Mouse (Mus musculus): ENCODE results near the gene Cyba. TPM values are rescaled to one million over a fixed set of nuclear protein-coding genes. Genes with fewer than 3 reads are reported as not detected.
A peak's percentile ranks its signal among the peaks of the same experiment; 100 is the strongest.

Gene Cyba
- polyA plus RNA-seq, 1 experiment from 2014 or later = 160 TPM

DNA sequence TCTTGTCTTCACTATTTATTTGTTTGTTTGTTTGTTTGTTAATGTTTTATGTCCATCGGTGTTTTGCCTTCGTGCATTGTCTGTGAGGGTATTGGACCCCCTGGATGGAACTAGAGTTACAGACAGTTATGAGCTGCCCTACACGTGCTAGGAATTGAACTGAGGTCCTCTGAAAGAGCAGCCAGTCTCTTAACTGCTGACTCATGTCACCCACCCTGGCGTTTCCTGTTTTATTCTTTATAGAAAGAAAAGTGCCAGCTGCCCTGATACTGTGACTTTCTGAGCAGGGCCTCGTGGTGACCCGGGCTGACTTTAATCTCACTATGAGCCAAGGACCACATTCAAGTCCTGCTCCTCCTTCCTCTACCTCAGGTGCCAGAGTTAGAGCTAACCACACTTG lies 17.2 kb downstream of the Cyba start:
- H3K27ac ChIP-seq = no peak overlapping the region
- no peak for ATAC-seq

DNA sequence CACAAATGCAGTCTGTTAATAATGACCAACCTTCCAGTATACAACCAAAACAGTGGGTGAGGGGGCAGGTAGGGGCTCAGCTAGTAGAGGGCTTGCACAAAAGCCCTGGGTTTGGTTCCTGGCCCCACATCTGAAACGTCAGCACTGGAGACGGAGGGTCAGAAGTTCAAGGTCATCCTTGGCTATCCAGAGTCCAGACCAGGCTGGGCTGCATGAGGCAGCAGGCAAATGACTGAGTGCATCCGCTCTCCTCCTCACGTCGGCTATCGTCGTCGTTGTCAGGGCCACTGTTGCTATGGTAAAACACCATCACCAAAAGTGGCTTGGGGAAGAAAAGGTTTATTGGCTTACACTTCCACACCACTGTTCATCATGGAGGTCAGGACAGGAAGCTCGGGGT lies 18.4 kb downstream of the Cyba start:
- H3K4me3 ChIP-seq = no peak overlapping the region
- WGBS (ENCODE audit: insufficient replicate concordance) = 81% methylated on average over 9 of the region's 9 CpGs

More for the DNA sequence above, 17.2 kb downstream of the Cyba start:
- H3K27me3 ChIP-seq (replicated peaks) = no peaks in the 10 kb centered on the region
- H3K9me3 ChIP-seq (replicated peaks) = no peaks in the 10 kb centered on the region
- no peak overlapping the region for H3K4me2 ChIP-seq
- WGBS (ENCODE audit: insufficient replicate concordance) = 60% methylated on average over 6 of the region's 6 CpGs
- peaks cover 85% of the 10 kb centered on the region for H3K36me3 ChIP-seq
- H3K9ac ChIP-seq = no peak overlapping the region
- H3K4me3 ChIP-seq = no peak overlapping the region
- H3K4me1 ChIP-seq = 0 out of 2 replicates have a peak, but pooled peaks cover 14% of the 10 kb centered on the region

DNA sequence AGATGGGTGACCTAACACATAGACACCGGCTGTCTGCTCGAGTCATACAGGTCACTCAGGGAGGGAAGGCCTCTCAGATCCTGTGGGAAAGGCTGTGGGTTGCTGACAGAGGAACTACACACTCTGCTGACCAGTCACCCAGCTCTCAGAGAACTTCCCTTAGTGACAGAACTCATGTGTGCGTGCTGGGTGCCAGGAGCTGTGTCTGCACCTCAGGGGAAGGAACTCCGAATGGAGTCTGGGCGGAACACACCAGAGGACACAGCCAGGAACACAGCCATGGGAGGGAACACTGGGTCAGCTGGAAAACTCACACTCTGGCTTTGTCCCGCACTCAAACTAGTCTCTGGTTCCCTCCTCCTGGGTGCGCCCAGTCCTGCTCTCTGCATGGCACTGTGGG lies 25.1 kb downstream of the Cyba start:
- Histone ChIP-seq H3K9ac (no peak overlapping the region), H3K4me2 (no peak overlapping the region), H3K27me3 (replicated peaks) (no peaks in the 10 kb centered on the region), H3K27ac (no peak overlapping the region), H3K4me1 (peaks cover 24% of the 10 kb centered on the region), H3K9me3 (replicated peaks) (no peaks in the 10 kb centered on the region), H3K36me3 (peaks cover 100% of the 10 kb centered on the region), H3K4me3 (no peak overlapping the region)
- ATAC-seq = no peak
- WGBS (ENCODE audit: insufficient replicate concordance) = 92% methylated on average over 7 of the region's 7 CpGs

More for the DNA sequence above, 18.4 kb downstream of the Cyba start:
- no peak overlapping the region for H3K4me2 ChIP-seq
- no peaks in the 10 kb centered on the region for H3K9me3 ChIP-seq (replicated peaks)
- H3K27ac ChIP-seq = no peak overlapping the region
- 0 out of 2 replicates have a peak, but pooled peaks cover 14% of the 10 kb centered on the region for H3K4me1 ChIP-seq
- ATAC-seq = no peak
- H3K27me3 ChIP-seq (replicated peaks) = no peaks in the 10 kb centered on the region
- no peak overlapping the region for H3K9ac ChIP-seq
- peaks cover 98% of the 10 kb centered on the region for H3K36me3 ChIP-seq

DNA sequence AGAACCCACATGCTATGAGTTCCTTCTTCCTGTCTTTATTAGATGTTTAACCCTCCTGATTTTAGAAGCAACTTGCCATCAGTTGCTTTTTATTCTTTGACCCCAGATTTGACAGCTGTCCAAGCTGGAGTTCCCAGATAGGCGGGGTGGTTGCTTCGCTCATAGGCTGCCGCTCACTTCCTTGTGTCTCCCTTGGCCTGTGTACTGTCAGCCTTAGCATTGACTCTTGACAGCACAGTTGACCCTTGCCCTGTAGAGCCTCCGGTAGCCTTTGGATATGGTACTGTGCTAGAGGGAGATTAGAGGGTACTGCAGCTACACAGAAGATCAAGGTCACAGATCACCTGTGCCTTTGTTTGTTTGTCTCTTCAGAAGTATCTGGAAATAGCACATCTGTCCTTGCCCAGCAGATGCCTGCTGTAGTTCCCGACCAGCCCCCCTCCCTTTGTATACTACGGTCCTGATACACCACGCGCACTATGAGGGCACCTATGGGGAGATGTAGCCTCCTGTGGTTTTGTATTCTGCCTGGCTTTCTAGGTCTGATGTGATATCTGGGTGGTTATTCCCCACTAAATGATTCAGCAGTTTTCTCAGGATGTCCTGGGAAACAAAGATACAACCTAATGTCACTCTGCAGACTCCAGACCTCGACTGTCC lies 27.5 kb downstream of the Cyba start:
- peaks cover 24% of the 10 kb centered on the region for H3K4me1 ChIP-seq
- no peaks in the 10 kb centered on the region for H3K9me3 ChIP-seq (replicated peaks)
- H3K36me3 ChIP-seq = peaks cover 100% of the 10 kb centered on the region
- H3K4me3 ChIP-seq = no peak overlapping the region
- peak overlapping the region; percentile 45; the same call in 1 of the 2 replicates for H3K27ac ChIP-seq
- 0 out of 2 replicates have a peak overlapping the region, but pooled peaks have one; percentile 4 for H3K4me2 ChIP-seq
- peak; percentile 67 for ATAC-seq
- 33% methylated on average over 9 of the region's 9 CpGs for WGBS (ENCODE audit: insufficient replicate concordance)
- no peaks in the 10 kb centered on the region for H3K27me3 ChIP-seq (replicated peaks)
- H3K9ac ChIP-seq = 0 out of 2 replicates have a peak overlapping the region, but pooled peaks have one; percentile 1

DNA sequence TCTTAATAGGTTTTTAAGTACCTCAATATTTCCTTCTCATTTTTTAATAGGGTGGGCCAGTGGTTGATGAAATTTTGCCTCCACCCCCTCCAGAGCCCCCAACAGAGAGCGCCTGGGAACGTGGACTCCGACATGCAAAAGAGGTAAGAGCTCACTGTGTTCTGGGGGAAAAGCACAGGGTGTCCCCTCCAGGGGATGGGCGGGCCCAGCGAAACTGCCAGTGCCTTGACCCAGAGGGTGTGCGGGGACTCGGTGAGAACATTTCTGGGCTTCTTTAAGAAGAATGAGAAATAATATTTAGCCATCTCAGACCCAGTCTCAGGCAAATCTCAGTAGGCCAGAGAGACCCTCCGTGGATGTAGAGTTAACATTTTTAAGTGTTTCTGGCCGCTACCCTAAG lies 34.5 kb downstream of the Cyba start:
- 91% methylated on average over 9 of the region's 9 CpGs for WGBS (ENCODE audit: insufficient replicate concordance)

DNA sequence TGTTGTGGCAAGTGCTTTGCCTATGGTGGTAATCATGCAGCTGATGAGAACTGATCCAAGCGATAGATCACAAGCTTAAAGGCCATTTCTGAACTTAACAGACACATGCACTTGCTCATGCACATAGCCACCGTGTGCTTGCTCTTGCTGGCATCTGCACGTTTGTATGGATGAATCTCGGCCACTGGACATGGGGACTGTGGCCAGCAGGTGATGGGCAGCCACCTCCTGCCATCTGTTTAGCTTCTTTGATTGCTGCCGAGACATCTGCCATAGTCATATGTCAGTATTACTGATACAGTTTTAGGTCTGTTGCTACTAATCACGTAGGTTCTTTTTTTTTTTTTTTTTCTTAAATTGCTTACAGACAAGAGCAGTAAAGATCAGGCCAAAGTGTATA lies 37.4 kb downstream of the Cyba start:
- H3K4me1 ChIP-seq = no peaks in the 10 kb centered on the region
- H3K27me3 ChIP-seq (replicated peaks) = no peaks in the 10 kb centered on the region
- WGBS (ENCODE audit: insufficient replicate concordance) = 90% methylated on average over 6 of the region's 6 CpGs
- H3K36me3 ChIP-seq = peaks cover 92% of the 10 kb centered on the region
- no peak overlapping the region for H3K4me3 ChIP-seq
- no peak overlapping the region for H3K27ac ChIP-seq
- no peak for ATAC-seq
- no peak overlapping the region for H3K4me2 ChIP-seq
- H3K9me3 ChIP-seq (replicated peaks) = no peaks in the 10 kb centered on the region
- H3K9ac ChIP-seq = no peak overlapping the region

More for the DNA sequence above, 34.5 kb downstream of the Cyba start:
- Histone ChIP-seq H3K9me3 (replicated peaks) (no peaks in the 10 kb centered on the region), H3K4me3 (no peak overlapping the region), H3K4me1 (no peaks in the 10 kb centered on the region; the same call in 1 of the 2 replicates), H3K9ac (no peak overlapping the region), H3K36me3 (peaks cover 95% of the 10 kb centered on the region), H3K4me2 (no peak overlapping the region), H3K27me3 (replicated peaks) (no peaks in the 10 kb centered on the region), H3K27ac (no peak overlapping the region)
- no peak for ATAC-seq

DNA sequence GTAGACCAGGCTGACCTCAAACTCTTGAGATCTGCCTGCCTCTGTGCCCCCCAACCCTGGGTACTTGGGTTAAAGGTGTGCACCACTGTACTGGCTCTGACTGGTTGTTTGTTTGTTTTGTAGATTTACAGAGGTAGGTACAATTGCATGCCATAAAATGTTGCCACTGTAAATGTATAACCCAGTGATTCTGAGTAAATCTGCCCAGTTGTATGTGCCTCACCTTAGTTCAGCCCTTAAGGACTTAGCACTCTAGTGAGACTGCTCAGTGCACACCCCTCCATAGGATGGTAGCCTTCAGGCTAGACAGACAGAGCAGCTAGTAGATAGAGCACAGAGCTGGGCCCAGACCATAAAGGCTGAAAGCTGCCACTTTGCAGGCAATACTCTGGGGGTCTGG lies 39.0 kb downstream of the Cyba start:
- H3K4me3 ChIP-seq = no peak overlapping the region
- no peaks in the 10 kb centered on the region for H3K4me1 ChIP-seq
- ATAC-seq = no peak
- peaks cover 92% of the 10 kb centered on the region for H3K36me3 ChIP-seq
- H3K9me3 ChIP-seq (replicated peaks) = peaks cover 3% of the 10 kb centered on the region; the same call in 1 of the 2 replicates
- no peak overlapping the region for H3K4me2 ChIP-seq
- no peak overlapping the region for H3K27ac ChIP-seq
- H3K27me3 ChIP-seq (replicated peaks) = no peaks in the 10 kb centered on the region
- H3K9ac ChIP-seq = no peak overlapping the region

DNA sequence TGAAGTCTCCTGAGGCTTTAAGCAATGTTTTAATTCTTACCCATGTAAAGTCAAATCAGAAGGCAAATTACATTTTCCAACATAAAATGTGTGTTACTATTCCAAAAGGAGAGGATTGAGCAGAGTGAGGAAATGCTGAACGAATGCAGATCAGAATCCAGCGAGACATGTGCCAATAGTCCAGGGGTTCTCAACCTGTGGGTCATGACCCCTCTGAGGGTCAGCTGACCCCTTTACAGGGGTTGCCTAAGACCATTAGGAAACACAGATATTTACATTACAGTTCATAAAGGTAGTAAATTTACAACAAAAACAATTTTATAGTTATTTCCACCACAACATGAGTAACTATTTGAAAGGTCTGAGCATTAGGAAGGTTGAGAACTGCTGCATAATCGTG lies 42.0 kb downstream of the Cyba start:
- H3K27ac ChIP-seq = no peak overlapping the region
- H3K27me3 ChIP-seq (replicated peaks) = no peaks in the 10 kb centered on the region
- H3K4me2 ChIP-seq = no peak overlapping the region
- peaks cover 97% of the 10 kb centered on the region for H3K36me3 ChIP-seq
- peaks cover 3% of the 10 kb centered on the region; the same call in 1 of the 2 replicates for H3K9me3 ChIP-seq (replicated peaks)
- 67% methylated on average over 3 of the region's 3 CpGs for WGBS (ENCODE audit: insufficient replicate concordance)
- no peak overlapping the region for H3K4me3 ChIP-seq
- H3K4me1 ChIP-seq = no peaks in the 10 kb centered on the region
- H3K9ac ChIP-seq = no peak overlapping the region
- no peak for ATAC-seq

DNA sequence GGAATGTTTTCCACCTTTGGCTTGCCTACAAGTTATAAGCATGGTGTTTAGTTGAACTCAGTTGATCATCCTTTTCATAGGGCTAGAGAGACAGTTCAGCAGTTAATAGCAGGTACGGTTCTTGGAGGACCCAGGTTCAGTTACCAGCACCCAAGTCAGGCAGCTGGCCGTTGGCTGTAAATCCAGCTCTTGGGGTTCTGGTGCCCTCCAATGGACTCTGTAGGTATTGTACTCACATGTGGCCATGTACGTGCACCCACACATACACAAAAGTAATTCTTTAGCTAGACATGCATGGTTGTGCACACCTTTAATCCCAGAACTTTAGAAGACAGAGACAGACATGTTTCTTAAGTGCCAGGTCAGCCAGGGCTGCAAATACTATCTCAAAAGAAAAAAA lies 43.4 kb downstream of the Cyba start:
- WGBS (ENCODE audit: insufficient replicate concordance) = 82% methylated on average over 3 of the region's 3 CpGs
- peaks cover 3% of the 10 kb centered on the region; the same call in 1 of the 2 replicates for H3K9me3 ChIP-seq (replicated peaks)
- H3K27ac ChIP-seq = no peak overlapping the region
- no peak for ATAC-seq
- H3K4me3 ChIP-seq = no peak overlapping the region
- H3K27me3 ChIP-seq (replicated peaks) = no peaks in the 10 kb centered on the region
- no peak overlapping the region for H3K4me2 ChIP-seq
- peaks cover 4% of the 10 kb centered on the region; the same call in 1 of the 2 replicates for H3K4me1 ChIP-seq
- no peak overlapping the region for H3K9ac ChIP-seq
- H3K36me3 ChIP-seq = peaks cover 98% of the 10 kb centered on the region

DNA sequence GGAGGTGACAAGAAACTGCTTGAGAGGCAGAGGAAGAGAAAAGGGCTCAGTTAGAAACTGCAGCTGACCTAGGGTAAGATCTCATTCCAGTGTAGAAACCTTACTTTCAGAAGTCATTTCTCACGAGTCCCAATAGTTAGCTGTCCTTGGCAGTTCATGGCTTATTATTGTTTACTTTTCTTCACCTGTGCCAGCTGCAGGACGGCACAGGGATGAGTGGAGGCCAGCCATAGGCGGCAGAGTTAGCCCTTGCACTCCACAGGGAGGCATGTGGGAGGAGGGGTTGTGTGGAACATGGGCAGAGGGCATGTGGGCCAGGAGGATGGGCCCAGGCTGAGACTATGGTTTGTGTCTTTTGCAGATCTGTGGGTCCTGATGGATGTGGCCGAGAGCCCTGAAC lies 49.7 kb downstream of the Cyba start:
- peaks cover 96% of the 10 kb centered on the region for H3K36me3 ChIP-seq
- H3K4me2 ChIP-seq = no peak overlapping the region
- no peak overlapping the region for H3K9ac ChIP-seq
- H3K4me1 ChIP-seq = peaks cover 33% of the 10 kb centered on the region
- H3K27ac ChIP-seq = no peak overlapping the region
- no peak for ATAC-seq
- H3K27me3 ChIP-seq (replicated peaks) = no peaks in the 10 kb centered on the region
- 77% methylated on average over 4 of the region's 4 CpGs for WGBS (ENCODE audit: insufficient replicate concordance)
- no peak overlapping the region for H3K4me3 ChIP-seq
- H3K9me3 ChIP-seq (replicated peaks) = no peaks in the 10 kb centered on the region

DNA sequence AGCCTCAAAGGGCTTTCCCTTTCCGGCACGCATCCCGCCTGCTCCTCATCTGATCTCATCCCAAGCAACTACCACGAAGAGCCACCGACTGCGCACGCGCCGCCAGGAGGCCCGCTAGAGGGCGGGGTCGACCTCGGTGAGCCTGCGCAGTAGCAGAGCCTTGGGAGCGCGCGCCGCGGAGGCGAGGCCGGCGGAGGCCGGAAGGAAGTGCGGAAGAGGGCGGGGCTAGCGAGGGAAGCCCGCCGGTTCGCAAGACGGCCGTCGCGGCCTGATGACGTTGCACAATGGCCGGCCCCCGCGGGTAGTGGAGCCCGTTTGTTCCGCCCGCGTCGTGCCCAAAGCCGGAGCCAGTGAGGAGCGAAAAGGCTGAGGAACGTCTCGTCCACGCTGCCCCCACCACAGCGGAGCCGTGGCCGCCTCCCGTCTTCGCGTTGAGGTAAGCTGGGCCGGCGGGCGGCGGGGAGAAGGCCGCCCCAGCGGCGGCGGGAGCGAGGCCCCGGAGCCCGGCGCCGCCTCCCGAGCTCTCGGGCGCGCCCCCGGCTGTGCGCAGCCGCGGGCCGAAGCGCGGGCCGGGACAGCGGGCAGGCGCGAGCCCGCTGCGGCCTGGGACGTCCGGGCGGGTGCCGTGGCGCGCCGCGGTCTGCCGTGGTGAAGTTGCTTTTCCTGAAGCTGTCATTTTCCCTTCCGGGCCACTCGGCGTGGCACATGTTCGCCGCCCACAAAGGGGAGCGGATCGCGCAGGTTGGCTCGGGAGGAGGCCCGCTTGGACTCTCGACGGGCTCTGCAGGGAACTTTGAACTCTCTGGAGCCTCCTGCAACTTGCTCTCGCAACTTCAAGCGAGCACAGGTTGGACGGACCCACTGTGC lies 56.1 kb downstream of the Cyba start, which contains the start of gene Zc3h18:
Gene Zc3h18, plus strand, starts transcription at position 245 of the 867 bp plus-strand sequence.
- peak; percentile 95 for ATAC-seq
- Histone ChIP-seq H3K9me3 (replicated peaks) (no peaks in the 10 kb centered on the region), H3K27ac (peak within 1 kb of the TSS; percentile 90), H3K4me1 (peaks cover 60% of the 10 kb centered on the region), H3K9ac (peak within 1 kb of the TSS; percentile 90), H3K36me3 (peaks cover 41% of the 10 kb centered on the region), H3K4me2 (peak within 1 kb of the TSS; percentile 83), H3K4me3 (peak within 1 kb of the TSS; percentile 90), H3K27me3 (replicated peaks) (no peaks in the 10 kb centered on the region)
- under 1% methylated on average over 84 of the region's 107 CpGs for WGBS (ENCODE audit: insufficient replicate concordance)

DNA sequence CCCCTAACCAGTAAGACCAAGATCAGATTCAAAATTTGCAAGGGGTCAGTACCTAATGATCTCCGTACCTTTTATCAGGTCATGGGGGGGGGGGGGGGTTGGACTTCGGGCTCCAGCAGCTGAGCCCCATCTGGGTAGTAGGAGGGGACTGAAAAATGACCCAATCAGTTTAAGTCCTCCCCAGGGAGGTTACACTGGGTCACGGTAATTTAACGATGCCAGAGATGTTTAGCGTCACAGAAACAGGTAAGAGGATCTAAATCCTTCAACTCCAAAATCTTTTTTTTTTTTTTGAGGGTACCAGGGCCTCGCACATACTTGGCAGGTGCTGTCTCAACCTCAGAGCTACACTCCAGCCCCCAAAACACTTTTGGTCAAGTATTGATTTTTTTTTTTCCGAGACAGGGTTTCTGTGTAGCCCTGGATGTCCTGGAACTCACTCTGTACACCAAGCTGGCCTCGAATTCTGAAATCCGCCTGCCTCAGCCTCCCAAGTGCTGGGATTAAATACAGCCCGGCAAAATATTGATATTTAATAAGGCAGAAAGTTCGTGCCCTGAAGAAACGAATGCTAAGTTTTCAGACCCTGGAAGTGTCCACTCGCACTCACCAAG lies 56.9 kb downstream of the Cyba start:
- Histone ChIP-seq H3K27me3 (replicated peaks) (no peaks in the 10 kb centered on the region), H3K36me3 (peaks cover 33% of the 10 kb centered on the region), H3K4me2 (peak overlapping the region; percentile 81), H3K9me3 (replicated peaks) (no peaks in the 10 kb centered on the region), H3K4me3 (peak overlapping the region; percentile 90), H3K27ac (peak overlapping the region; percentile 72), H3K9ac (peak overlapping the region; percentile 71), H3K4me1 (peaks cover 58% of the 10 kb centered on the region)
- 18% methylated on average over 13 of the region's 13 CpGs for WGBS (ENCODE audit: insufficient replicate concordance)
- ATAC-seq = no peak

All from liver, embryonic 12.5 days (tissue).